Mouse (Mus musculus): ENCODE data around the gene Rps16.

- TF ChIP-seq CTCF (IDR thresholded peaks at IDR 0.05; ENCODE audit: borderline replicate concordance, insufficient read depth, low read length) (no peak), POLR2A (IDR thresholded peaks at IDR 0.05; ENCODE audit: low read depth, low read length) (no peak)
These were observed 22.7 kb downstream of the Rps16 start for GRCm38 (mm10) chr7:28373131-28373581.
